Mouse (Mus musculus) midbrain, embryonic 16.5 days (tissue): Measurements from ENCODE around the gene Tmem205. TPM values are rescaled to one million over a fixed set of nuclear protein-coding genes. Genes with fewer than 3 reads are reported as not detected.

Experiments
- ATAC-seq: fragments of 200-750 bp; cut with Nextera tagmentation; 2 replicates; pipeline ENCODE4 v1.8.0; 2017; ENCODE audit warnings: moderate TSS enrichment
- H3K27ac ChIP-seq: fragments of 300-500 bp; sonication (generic); 2 replicates; pipeline ENCODE4 v1.5.1; 2014; ENCODE audit warnings: mild to moderate bottlenecking, low read length, mixed read lengths
- H3K27me3 ChIP-seq: fragments of 300-500 bp; sonication (generic); 2 replicates; pipeline ENCODE4 v1.6.1; 2014; ENCODE audit warnings: low read depth, low read length, mixed read lengths; ENCODE audit not compliant: control insufficient read depth, insufficient read depth
- H3K36me3 ChIP-seq: fragments of 300-500 bp; sonication (generic); 2 replicates; pipeline ENCODE4 v1.6.1; 2014; ENCODE audit warnings: mild to moderate bottlenecking, low read length, moderate library complexity, mixed read lengths; ENCODE audit not compliant: control insufficient read depth, insufficient read depth
- H3K4me1 ChIP-seq: fragments of 300-500 bp; sonication (generic); 2 replicates; pipeline ENCODE4 v1.6.1; 2014; ENCODE audit warnings: mild to moderate bottlenecking, low read length, mixed read lengths; ENCODE audit not compliant: control insufficient read depth, insufficient read depth
- H3K4me2 ChIP-seq: fragments of 300-500 bp; sonication (generic); 2 replicates; pipeline ENCODE4 v1.6.1; 2014; ENCODE audit warnings: mild to moderate bottlenecking, low read length, mixed read lengths
- H3K4me3 ChIP-seq: fragments of 300-500 bp; sonication (generic); 2 replicates; pipeline ENCODE4 v1.5.1; 2014; ENCODE audit warnings: low read depth, mild to moderate bottlenecking, low read length, moderate library complexity, mixed read lengths
- H3K9ac ChIP-seq: fragments of 300-500 bp; sonication (generic); 2 replicates; pipeline ENCODE4 v1.6.1; 2014; ENCODE audit warnings: low read depth, low read length, mixed read lengths
- H3K9me3 ChIP-seq: fragments of 300-500 bp; sonication (generic); replicated peaks from 2 replicates; pipeline ENCODE4 v1.6.1; 2014; ENCODE audit warnings: mild to moderate bottlenecking, low read length, mixed read lengths; ENCODE audit not compliant: control insufficient read depth, poor library complexity, severe bottlenecking
- WGBS: fragments of 180-500 bp; shearing (Covaris S2); extraction: QIAGEN DNeasy Blood & Tissue Kit; methylation state at CpG from one replicate; pipeline ENCODE4 v1.1.7; 2014; 5-methylcytosine and 5-hydroxymethylcytosine counted together
- polyA plus RNA-seq: library from polyadenylated mRNA; unstranded; fragments of >200 nt; fragmentation: Nextera tagmentation; extraction: Ambion mirVana; gene quantifications from 2 replicates; pipeline ENCODE4 v1.2.1, GENCODE M21; 2015

Tmem205 gene
- 45.5 and 47.2 TPM in 2 replicates for polyA plus RNA-seq

DNA sequence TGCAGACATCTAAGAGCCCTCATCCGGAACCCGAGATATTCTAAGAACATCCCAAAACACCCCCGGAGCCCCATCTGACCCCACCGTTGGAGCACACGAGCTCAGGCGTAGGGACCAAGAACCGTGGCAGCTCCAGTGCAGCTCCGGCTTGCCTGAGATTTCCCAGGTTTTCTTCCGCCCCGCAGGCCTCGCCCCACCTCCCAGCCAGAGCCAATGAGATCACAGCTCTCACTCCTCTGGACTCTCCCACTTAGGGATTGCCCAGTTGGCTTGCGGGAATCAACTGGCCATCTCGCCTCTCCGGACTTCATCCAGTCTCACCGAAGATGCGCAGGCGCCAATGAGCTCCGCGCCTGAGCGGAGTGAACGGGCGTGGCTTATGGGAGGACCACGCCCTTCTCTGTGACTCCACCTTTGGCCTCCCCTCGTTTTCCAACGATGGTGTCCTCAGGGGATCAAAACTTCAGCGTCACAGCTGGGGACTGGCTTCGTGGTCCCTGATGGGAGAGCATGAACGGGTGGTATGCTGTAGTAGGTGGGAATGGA lies at the start of gene Tmem205, which contains the start of gene Ccdc159:
TSS of gene Tmem205 (minus strand) at position 349 of the 546 bp plus-strand sequence.
TSS of gene Ccdc159 (plus strand) at position 264 of the 546 bp plus-strand sequence.
- peak; percentile 96 for ATAC-seq
- Histone ChIP-seq H3K36me3 (no peaks in the 10 kb centered on the region), H3K27ac (peak within 1 kb of the TSS; percentile 77), H3K9ac (peak within 1 kb of the TSS; percentile 69), H3K4me1 (peaks cover 11% of the 10 kb centered on the region), H3K4me2 (peak within 1 kb of the TSS; percentile 67), H3K9me3 (no peaks in the 10 kb centered on the region), H3K27me3 (no peaks in the 10 kb centered on the region), H3K4me3 (peak within 1 kb of the TSS; percentile 51)
- under 1% methylated on average over 28 of the region's 28 CpGs for WGBS

DNA sequence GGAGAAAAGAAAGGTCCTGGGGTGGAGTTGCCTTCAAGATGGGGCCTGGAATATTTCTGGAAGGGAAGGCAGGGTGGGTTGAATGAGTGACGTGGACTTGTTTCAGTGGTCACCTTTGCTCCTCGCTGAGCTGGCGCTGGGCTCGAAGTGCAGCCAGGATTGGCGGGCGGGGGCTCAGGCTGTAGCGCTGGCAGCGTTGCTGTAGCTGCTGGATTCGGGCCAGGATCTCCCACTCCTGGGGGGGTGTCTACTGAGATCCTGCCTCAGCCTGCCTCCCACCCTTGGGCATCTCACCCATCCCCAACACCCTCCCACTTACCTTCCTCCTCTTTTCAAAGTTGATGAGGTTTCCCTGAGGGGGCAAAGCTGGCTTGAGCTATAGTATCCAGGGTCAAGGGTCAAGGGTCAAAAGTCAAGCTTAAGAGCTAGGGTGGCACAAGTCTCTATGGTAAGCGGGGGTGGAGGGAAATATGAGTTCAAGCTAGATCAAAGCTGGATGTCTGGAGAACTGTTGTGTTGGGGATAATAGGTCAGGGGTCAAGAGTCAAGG lies 49.3 kb upstream of the Tmem205 start:
- H3K4me1 ChIP-seq, result no peaks in the 10 kb centered on the region
- WGBS, result 87% methylated on average over 10 of the region's 10 CpGs
- ATAC-seq, result no peak

DNA sequence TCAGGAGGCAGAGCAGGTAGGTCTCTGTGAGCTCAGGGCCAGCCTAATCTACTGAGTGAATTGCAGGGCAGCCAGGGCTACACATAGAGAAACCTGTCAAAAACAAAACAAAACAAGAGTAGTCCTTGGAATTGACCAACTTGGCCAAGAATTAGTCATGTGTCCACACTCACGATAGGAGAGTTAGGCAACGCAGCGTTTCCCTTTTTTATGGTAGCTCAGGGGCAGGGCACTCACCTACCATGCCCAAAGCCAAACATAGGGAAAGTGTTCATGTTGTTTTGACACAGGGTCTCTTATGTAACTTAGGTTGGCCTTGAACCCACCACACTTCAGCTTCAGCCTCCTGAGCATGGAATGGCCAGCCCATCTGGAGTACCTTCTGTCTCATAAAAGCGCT lies 41.9 kb upstream of the Tmem205 start:
- no peaks in the 10 kb centered on the region for H3K9me3 ChIP-seq
- H3K4me2 ChIP-seq, result no peak overlapping the region
- 93% methylated on average over 4 of the region's 4 CpGs for WGBS
- H3K27me3 ChIP-seq, result no peaks in the 10 kb centered on the region
- H3K27ac ChIP-seq, result no peak overlapping the region
- H3K4me3 ChIP-seq, result no peak overlapping the region
- no peak overlapping the region for H3K9ac ChIP-seq
- ATAC-seq, result no peak
- no peaks in the 10 kb centered on the region for H3K4me1 ChIP-seq
- no peaks in the 10 kb centered on the region for H3K36me3 ChIP-seq

More for the DNA sequence above, 49.3 kb upstream of the Tmem205 start:
- H3K27ac ChIP-seq, result no peak overlapping the region
- H3K9ac ChIP-seq, result no peak overlapping the region
- H3K36me3 ChIP-seq, result no peaks in the 10 kb centered on the region
- no peaks in the 10 kb centered on the region for H3K9me3 ChIP-seq
- no peaks in the 10 kb centered on the region for H3K27me3 ChIP-seq
- no peak overlapping the region for H3K4me2 ChIP-seq
- no peak overlapping the region for H3K4me3 ChIP-seq

DNA sequence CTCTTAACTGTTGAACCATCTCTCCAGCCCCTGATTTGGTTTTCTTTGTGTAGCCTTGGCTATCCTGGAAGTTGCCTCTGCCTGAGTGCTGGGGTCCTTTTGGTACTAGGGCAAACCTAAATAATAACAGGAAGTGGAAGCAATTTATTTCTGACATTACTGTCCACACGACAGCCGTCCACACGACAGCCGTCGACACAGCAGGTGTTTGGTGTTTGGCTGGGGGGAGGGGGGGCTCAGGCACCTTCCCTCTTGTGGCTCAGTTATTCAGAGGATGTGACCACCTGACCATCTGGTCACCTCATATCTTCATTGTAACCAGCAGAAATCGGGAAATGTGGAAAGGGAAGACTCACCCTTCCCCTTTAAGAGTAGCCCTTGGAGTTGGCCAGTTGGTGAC lies 41.5 kb upstream of the Tmem205 start:
- Histone ChIP-seq H3K4me3 (no peak overlapping the region), H3K27me3 (peaks cover 3% of the 10 kb centered on the region; the same call in 1 of the 2 replicates), H3K9ac (no peak overlapping the region), H3K4me1 (no peaks in the 10 kb centered on the region), H3K9me3 (no peaks in the 10 kb centered on the region), H3K4me2 (no peak overlapping the region), H3K36me3 (no peaks in the 10 kb centered on the region), H3K27ac (no peak overlapping the region)
- 77% methylated on average over 6 of the region's 6 CpGs for WGBS
- no peak for ATAC-seq

DNA sequence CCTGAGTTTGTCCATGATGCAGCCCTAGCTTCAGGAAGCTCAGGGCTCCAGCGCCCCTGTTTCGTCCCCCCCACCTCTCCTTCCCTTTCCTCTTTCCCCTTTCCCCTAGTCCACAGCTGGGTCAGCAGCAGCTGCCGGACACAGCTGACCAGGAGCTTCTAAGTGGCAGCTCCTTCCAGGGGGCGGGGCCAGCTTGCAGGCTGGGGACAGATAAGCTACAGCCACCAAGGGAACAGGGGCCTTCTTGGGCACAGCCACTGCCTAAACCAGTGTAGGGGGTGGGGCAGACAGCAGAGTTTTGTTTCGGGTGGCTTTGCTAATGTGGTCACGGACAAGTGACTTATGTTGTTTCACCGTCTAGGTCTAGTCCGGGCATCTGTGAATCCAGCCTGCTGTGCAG lies 36.1 kb upstream of the Tmem205 start, which contains the start of gene Epor:
TSS of gene Epor (minus strand) at position 90 of the 400 bp plus-strand sequence.
- ATAC-seq, result no peak
- H3K9ac ChIP-seq, result peak within 1 kb of the TSS; percentile 50; the same call in 1 of the 2 replicates
- no peak within 1 kb of the TSS for H3K27ac ChIP-seq
- 11% methylated on average over 7 of the region's 8 CpGs for WGBS
- peaks cover 49% of the 10 kb centered on the region for H3K27me3 ChIP-seq
- no peaks in the 10 kb centered on the region for H3K36me3 ChIP-seq
- peak within 1 kb of the TSS; percentile 39 for H3K4me3 ChIP-seq
- peak within 1 kb of the TSS; percentile 77 for H3K4me2 ChIP-seq
- peaks cover 17% of the 10 kb centered on the region for H3K4me1 ChIP-seq
- no peaks in the 10 kb centered on the region for H3K9me3 ChIP-seq

DNA sequence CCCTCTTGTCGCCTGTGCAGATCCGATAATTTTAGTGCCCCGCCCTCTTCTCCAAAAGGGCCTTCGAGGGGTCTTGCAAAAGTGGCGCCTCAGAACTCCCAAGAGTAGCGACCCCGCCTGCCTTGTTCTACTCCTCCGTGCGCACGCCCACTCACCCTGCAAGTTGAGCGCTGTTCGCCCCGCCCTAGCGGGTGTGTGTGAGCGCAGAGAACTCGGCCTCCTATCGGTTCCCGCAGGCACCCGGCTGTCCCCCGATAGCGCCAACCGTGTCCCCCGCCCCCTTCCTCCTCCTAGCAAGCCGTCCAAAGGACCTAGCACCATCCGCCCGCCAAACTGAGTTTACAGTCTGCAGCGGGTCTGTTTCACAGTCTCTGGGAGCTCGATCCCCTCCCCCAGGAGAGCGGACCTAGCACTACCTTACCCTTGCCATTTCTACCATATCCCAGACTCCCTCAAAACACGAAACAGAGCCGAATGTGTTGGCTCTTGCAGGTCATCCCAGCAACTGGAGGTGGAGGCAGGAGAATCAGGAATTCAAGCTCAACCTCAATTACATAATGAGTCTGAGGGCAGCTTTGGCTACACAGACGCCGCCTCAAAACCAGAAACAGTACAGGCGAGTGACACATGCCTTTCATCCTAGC lies 35.2 kb upstream of the Tmem205 start:
- ATAC-seq, result peak; percentile 50
- H3K9me3 ChIP-seq, result no peaks in the 10 kb centered on the region
- H3K27ac ChIP-seq, result no peak overlapping the region
- 4% methylated on average over 33 of the region's 34 CpGs for WGBS
- H3K4me1 ChIP-seq, result peaks cover 17% of the 10 kb centered on the region
- H3K4me3 ChIP-seq, result peak overlapping the region; percentile 39
- no peaks in the 10 kb centered on the region for H3K36me3 ChIP-seq
- H3K4me2 ChIP-seq, result peak overlapping the region; percentile 77
- H3K27me3 ChIP-seq, result peaks cover 49% of the 10 kb centered on the region
- peak overlapping the region; percentile 50; the same call in 1 of the 2 replicates for H3K9ac ChIP-seq

DNA sequence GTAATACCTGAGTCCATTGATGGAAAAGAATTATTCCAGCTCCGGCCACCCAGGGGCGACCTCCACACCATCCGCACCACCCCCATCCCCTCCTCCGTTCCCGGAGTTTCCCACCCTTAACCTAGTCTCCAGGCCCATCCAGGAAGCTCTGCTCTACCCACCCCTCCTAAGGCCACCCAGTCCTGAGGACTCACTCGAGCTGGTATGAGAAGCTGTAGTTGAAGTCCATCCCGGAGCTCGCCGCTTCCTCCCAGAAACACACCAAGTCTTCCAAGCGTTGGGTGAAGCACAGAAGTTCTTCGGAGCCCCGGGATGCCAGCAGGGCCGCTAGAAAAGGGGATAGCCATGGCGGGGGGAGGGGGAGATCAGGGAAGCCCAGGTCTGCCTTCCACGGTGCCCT lies 34.7 kb upstream of the Tmem205 start:
- peak overlapping the region; percentile 39 for H3K4me3 ChIP-seq
- peak; percentile 23; the same call in 1 of the 2 replicates for ATAC-seq
- H3K27me3 ChIP-seq, result peaks cover 49% of the 10 kb centered on the region
- H3K27ac ChIP-seq, result no peak overlapping the region
- H3K9ac ChIP-seq, result no peak overlapping the region
- peak overlapping the region; percentile 77 for H3K4me2 ChIP-seq
- H3K9me3 ChIP-seq, result no peaks in the 10 kb centered on the region
- H3K36me3 ChIP-seq, result no peaks in the 10 kb centered on the region
- WGBS, result 2% methylated on average over 14 of the region's 15 CpGs
- peaks cover 17% of the 10 kb centered on the region for H3K4me1 ChIP-seq

DNA sequence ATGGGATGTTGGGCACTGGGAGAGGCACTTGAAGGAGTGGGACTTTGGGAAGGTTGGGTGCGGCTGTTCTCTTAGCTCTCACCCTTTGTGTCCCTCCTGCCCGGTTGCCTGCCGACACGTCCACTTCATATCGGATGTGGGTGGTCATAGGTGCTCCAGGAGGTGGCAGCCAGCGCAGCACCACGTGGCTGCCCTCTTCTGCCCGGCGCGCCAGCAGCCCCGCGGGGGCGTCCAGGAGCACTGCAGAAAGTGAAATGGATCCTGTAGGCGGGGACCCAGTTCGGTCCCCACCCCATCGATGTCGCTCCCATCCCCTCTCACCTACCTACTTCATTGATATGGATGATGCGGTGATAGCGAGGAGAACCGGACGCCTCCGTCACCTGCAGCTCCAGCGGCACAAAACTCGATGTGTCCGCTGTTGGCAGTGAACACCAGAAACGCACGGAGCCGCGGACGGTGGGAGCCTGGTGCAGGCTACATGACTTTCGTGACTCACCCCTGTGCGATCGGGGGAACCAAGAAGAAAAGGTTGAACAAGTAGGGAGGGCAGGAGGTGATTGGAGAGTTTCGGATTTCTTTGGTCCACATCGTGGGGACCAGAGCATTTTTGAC lies 34.1 kb upstream of the Tmem205 start:
- H3K4me3 ChIP-seq, result peak overlapping the region; percentile 39
- H3K27ac ChIP-seq, result no peak overlapping the region
- H3K9me3 ChIP-seq, result no peaks in the 10 kb centered on the region
- no peak for ATAC-seq
- peaks cover 19% of the 10 kb centered on the region for H3K4me1 ChIP-seq
- H3K4me2 ChIP-seq, result peak overlapping the region; percentile 77
- H3K27me3 ChIP-seq, result peaks cover 49% of the 10 kb centered on the region
- WGBS, result 1% methylated on average over 35 of the region's 35 CpGs
- 0 out of 2 replicates have a peak overlapping the region, but pooled peaks have one; percentile 30 for H3K9ac ChIP-seq
- H3K36me3 ChIP-seq, result no peaks in the 10 kb centered on the region
